Mouse (Mus musculus): ENCODE data around the gene Trim17.
"Not testable (repeated sequence)": the region's sequence is repeated elsewhere in the genome, so short reads cannot be mapped to it uniquely, and the experiment has no call there.

Trim17 gene

GRCm38 (mm10) chr11:58947798-58948528 is 6.5 kb upstream of the Trim17 start:
- DNase-seq (ENCODE audit: low spot score) = no peak

GRCm38 (mm10) chr11:58948542-58949479 is 5.7 kb upstream of the Trim17 start, which contains the start of gene Hist3h2ba:
Hist3h2ba (plus strand) TSS chr11:58948920.
- DNase-seq (ENCODE audit: low spot score) = no peak

GRCm38 (mm10) chr11:58949480-58950431 is 4.7 kb upstream of the Trim17 start:
- no peak for DNase-seq (ENCODE audit: low spot score)

- DNase-seq (ENCODE audit: low spot score) = no peak
Measured at GRCm38 (mm10) chr11:58951210-58951609, 3.3 kb upstream of the Trim17 start.

GRCm38 (mm10) chr11:58953351-58954169 is 925 bp upstream of the Trim17 start:
- no peak for DNase-seq (ENCODE audit: low spot score)

- not testable (repeated sequence) for DNase-seq (ENCODE audit: low spot score)
Measured at GRCm38 (mm10) chr11:58954170-58954419, 390 bp upstream of the Trim17 start.

- DNase-seq (ENCODE audit: low spot score) = no peak
Measured at GRCm38 (mm10) chr11:58955143-58955867, 820 bp downstream of the Trim17 start.

GRCm38 (mm10) chr11:58955868-58956257 is 1.4 kb downstream of the Trim17 start:
- DNase-seq (ENCODE audit: low spot score) = no peak

- no peak for DNase-seq (ENCODE audit: low spot score)
Measured at GRCm38 (mm10) chr11:58957226-58957914, 2.9 kb downstream of the Trim17 start.

GRCm38 (mm10) chr11:58958536-58958935 is 4.1 kb downstream of the Trim17 start:
- DNase-seq (ENCODE audit: low spot score) = no peak

GRCm38 (mm10) chr11:58959186-58959825 is 4.8 kb downstream of the Trim17 start:
- no peak for DNase-seq (ENCODE audit: low spot score)

GRCm38 (mm10) chr11:58959921-58960465 is 5.5 kb downstream of the Trim17 start:
- peak; percentile 81 for DNase-seq (ENCODE audit: low spot score)

- DNase-seq (ENCODE audit: low spot score) = no peak
Measured at GRCm38 (mm10) chr11:58961364-58962177, 7.1 kb downstream of the Trim17 start.

- no peak for DNase-seq (ENCODE audit: low spot score)
Measured at GRCm38 (mm10) chr11:58963543-58963942, 9.1 kb downstream of the Trim17 start.

GRCm38 (mm10) chr11:58964216-58964615 is 9.7 kb downstream of the Trim17 start:
- no peak for DNase-seq (ENCODE audit: low spot score)

- no peak for DNase-seq (ENCODE audit: low spot score)
Measured at GRCm38 (mm10) chr11:58965001-58965760, 10.7 kb downstream of the Trim17 start.

- DNase-seq (ENCODE audit: low spot score) = no peak
Measured at GRCm38 (mm10) chr11:58967346-58967745, 12.9 kb downstream of the Trim17 start.

All from adipocyte (in vitro differentiated cells).